Mouse (Mus musculus) spleen, adult 2 months (tissue): ENCODE measurements around the gene Ppox. TPM values are rescaled to one million over a fixed set of nuclear protein-coding genes. Genes with fewer than 3 reads are reported as not detected.
A peak's percentile ranks its signal among the peaks of the same experiment; 100 is the strongest.

ENCODE experiments used
- DNase-seq, 2 experiments: peaks; one replicate each; pipeline versions ENCODE4 v3.0.0 to v3.0.0-alpha.2; 2012 to 2021; ENCODE audit warnings: low spot score in 2 of 2, low read depth in 1 of 2
- H3K27ac ChIP-seq: fragments of 200-500 bp; 2 replicates; pipeline ENCODE4 v1.5.1; 2012; ENCODE audit warnings: low read length, inconsistent platforms; ENCODE audit not compliant: insufficient read depth
- H3K27me3 ChIP-seq: fragments of 200-500 bp; 2 replicates; pipeline ENCODE4 v1.6.1; 2012; ENCODE audit warnings: mild to moderate bottlenecking, moderate library complexity, low read length, inconsistent platforms; ENCODE audit not compliant: control insufficient read depth, insufficient read depth
- H3K36me3 ChIP-seq: fragments of 200-500 bp; 2 replicates; pipeline ENCODE4 v1.6.1; 2012; ENCODE audit warnings: mild to moderate bottlenecking, low read length, inconsistent platforms; ENCODE audit not compliant: control insufficient read depth, insufficient read depth
- H3K4me1 ChIP-seq: fragments of 200-500 bp; 2 replicates; pipeline ENCODE4 v1.6.1; 2011; ENCODE audit warnings: inconsistent platforms; ENCODE audit not compliant: control insufficient read depth, insufficient read depth, insufficient read length
- H3K4me3 ChIP-seq: fragments of 200-500 bp; 2 replicates; pipeline ENCODE4 v1.5.1; 2011; ENCODE audit warnings: mild to moderate bottlenecking, inconsistent platforms; ENCODE audit not compliant: insufficient read depth, insufficient read length; ENCODE audit errors: extremely low read depth
- CTCF ChIP-seq: fragments of 200-500 bp; IDR thresholded peaks from 2 replicates; pipeline ENCODE4 v1.5.1; 2011; ENCODE audit warnings: mild to moderate bottlenecking, inconsistent platforms; ENCODE audit not compliant: insufficient read depth, insufficient read length, insufficient replicate concordance; ENCODE audit errors: extremely low read depth
- POLR2A ChIP-seq: fragments of 200-500 bp; IDR thresholded peaks from 2 replicates; pipeline ENCODE4 v1.6.1; 2011; ENCODE audit warnings: low read depth, low read length, inconsistent platforms
- WGBS: fragments of 180-500 bp; shearing (Covaris S2); methylation state at CpG from one replicate; pipeline ENCODE4 v1.1.7; 2018; 5-methylcytosine and 5-hydroxymethylcytosine counted together
- polyA plus RNA-seq: library from polyadenylated mRNA; depleted of rRNA; stranded (reverse); fragments of >200 nt; gene quantifications from 2 replicates; pipeline ENCODE4 v1.2.3, GENCODE M21; 2012

Gene Ppox
- polyA plus RNA-seq, 1 experiment = 64.6 TPM

DNA sequence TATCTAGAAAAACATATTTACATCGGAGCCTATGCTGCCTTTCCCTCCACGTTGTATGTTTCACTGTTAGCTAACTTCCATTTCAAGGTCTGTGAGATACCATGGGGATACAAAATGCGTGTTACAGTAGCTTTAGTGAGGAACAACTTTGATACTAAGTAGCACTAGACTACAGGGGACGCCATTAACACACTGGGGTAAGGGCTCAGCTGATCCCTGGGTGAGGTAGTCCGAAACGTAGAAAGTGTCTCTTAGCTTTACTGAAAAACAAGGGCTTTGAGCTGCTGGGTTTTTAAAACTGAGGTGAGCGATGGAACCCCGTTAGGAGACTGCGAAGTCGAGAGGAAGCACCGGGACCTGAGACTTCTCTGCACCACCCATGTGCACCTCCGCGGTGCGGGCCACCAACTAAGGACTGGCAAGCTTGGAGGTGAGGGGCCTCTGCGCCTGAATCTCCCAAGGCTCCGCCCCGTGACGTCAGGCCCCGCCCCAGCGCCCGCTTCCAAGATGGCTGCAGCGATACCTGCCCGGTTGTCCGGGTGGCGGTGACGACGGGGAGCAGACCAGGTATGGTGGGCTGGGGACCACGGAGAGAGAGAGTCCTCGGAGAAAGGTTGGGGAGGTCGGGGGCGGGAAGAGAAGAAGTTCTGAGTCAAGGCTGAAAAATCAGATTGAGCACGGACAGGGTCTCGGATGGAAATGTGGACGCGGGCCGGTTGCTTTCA is 11.0 kb downstream of the Ppox start, which contains the start of gene B4galt3:
Gene B4galt3 (plus strand): TSS at position 481 of the 725 bp plus-strand sequence.
- DNase-seq = peak; percentile 77 to 97
- peak within 1 kb of the TSS; percentile 79 for H3K27ac ChIP-seq
- H3K4me3 ChIP-seq = peak within 1 kb of the TSS; percentile 97
- no peak for TF ChIP-seq CTCF
- TF ChIP-seq POLR2A = peak; percentile 98
- no peaks in the 10 kb centered on the region for H3K27me3 ChIP-seq
- 5% methylated on average over 36 of the region's 36 CpGs for WGBS
- H3K4me1 ChIP-seq = peaks cover 13% of the 10 kb centered on the region; the same call in 1 of the 2 replicates
- H3K36me3 ChIP-seq = peaks cover 7% of the 10 kb centered on the region

DNA sequence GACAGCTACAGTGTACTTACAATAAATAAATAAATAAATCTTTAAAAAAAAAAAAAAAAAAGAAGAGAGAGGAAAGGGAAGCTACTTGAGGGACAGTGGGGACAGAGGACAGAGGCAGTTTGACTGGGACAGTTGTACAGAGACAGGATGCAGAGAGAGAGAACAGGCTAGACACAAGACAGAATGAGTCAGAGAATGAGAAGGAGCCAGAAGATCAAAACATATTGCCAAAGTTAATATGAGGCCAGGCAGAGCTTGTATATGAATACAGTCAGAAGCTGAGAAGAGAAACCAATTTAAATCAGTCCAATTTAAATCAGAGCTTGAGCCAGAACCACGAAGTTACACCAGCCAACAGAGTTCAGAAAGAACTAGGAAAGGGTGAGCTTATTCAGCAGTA is 12.6 kb downstream of the Ppox start:
- WGBS = 69% methylated on average over 1 of the region's 1 CpGs
- H3K27ac ChIP-seq = no peak overlapping the region
- TF ChIP-seq POLR2A (no peak), CTCF (no peak)
- peaks cover 13% of the 10 kb centered on the region; the same call in 1 of the 2 replicates for H3K4me1 ChIP-seq
- DNase-seq = no peak
- H3K27me3 ChIP-seq = no peaks in the 10 kb centered on the region
- no peak overlapping the region for H3K4me3 ChIP-seq
- H3K36me3 ChIP-seq = no peaks in the 10 kb centered on the region

DNA sequence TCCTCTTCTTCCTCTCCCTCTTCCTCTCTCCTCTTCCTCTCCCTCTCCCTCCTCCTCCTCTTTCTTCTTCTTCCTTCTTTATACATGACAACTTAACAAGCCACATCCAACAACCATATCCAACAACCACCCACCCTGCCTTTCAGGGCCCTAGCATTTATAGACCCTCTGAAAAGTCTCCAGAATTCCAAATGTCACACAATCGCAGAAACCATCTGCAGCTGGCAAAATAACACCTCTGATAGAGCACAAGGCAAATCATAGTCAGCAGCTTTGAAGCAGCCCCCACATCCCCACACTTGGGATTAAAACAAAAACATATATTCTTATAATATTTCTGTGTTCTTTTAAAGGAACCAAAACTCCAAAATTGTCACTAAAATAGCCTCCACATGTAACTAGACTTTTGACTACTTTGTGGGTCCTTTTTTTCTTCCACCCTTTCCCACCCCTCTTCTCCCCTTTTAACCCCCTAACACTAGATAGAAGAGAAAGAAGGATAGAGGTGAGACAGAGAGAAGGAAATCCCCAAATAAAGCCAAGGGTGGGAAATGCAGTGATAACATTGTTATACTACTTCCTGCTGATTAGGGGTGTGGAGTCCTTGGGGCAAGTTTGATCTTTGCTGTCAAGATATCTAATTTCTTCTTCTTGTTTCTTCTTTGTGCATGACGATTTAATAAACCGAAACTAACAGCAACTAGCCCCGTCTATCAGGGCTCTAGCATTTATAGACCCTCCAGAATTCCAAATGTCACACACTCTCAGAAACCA is 14.8 kb downstream of the Ppox start:
- TF ChIP-seq POLR2A (no peak), CTCF (no peak)
- Histone ChIP-seq H3K27ac (no peak overlapping the region), H3K4me1 (peaks cover 3% of the 10 kb centered on the region; the same call in 1 of the 2 replicates), H3K36me3 (no peaks in the 10 kb centered on the region), H3K4me3 (no peak overlapping the region), H3K27me3 (no peaks in the 10 kb centered on the region)
- no peak for DNase-seq
- WGBS = 44% methylated on average over 4 of the region's 4 CpGs

DNA sequence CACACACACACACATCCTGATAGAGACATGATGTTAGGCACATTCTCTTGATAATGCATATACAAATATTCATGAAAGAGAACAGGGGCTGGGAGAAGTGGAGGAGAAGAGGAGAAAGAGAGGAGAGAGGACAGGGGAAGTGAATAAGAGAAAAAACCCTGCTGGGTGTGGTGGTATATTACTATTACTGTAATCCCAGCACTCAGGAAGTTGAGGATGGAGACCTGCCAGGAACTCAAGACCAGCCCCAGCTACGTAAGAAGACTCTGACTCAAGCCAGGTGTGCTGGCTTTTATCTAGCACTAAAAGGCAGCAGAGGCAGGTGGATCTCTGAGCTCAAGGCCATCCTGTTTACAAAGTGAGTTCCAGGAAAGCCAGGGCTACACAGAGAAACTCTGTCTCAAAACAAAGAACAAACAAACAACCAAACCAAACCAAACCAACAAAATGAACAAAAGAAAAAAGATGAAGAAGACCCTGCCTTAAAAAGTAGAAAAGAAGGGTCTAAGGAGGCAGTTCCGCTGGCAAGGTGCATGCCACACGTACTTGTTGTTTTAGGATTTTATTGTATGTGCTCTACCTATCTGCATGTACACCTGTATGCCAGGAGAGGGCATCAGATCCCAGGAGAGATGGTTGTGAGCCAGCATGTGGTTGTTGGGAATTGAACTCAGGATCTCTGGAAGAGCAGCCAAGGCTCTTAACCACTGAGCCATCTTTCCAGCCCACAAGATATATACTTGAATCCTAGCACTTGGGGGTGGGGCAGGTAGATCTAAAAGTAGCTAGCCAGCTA is 17.1 kb downstream of the Ppox start:
- no peaks in the 10 kb centered on the region; the same call in 1 of the 2 replicates for H3K4me1 ChIP-seq
- DNase-seq = no peak
- no peaks in the 10 kb centered on the region for H3K36me3 ChIP-seq
- no peak overlapping the region for H3K4me3 ChIP-seq
- H3K27ac ChIP-seq = peak overlapping the region; percentile 33; the same call in 1 of the 2 replicates
- 0 out of 2 replicates have a peak, but pooled peaks cover 2% of the 10 kb centered on the region for H3K27me3 ChIP-seq
- TF ChIP-seq CTCF (no peak), POLR2A (no peak)
- WGBS = 63% methylated on average over 3 of the region's 3 CpGs

DNA sequence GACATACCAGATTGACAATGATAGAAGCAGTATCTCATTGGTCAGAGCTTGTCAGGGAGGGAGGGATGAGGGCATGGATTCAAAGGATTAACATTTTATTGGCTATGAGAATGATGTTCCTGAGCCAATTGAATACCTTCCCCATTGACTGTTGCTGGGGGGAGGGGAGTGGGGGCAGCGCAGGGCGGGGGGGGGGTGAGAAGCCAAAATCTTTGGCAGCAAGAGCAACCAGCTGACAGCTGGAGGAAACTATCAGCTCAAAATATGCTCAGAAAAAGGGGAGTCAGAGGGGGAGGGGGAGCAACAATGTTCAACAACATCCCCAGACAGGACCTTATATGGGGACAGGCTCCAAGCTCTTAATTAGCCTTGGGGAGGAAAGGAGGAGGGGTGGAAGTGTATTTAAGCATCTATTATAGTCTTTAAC is 17.8 kb downstream of the Ppox start:
- no peak for DNase-seq
- H3K36me3 ChIP-seq = no peaks in the 10 kb centered on the region
- TF ChIP-seq CTCF (no peak), POLR2A (no peak)
- no peak overlapping the region for H3K27ac ChIP-seq
- H3K27me3 ChIP-seq = 0 out of 2 replicates have a peak, but pooled peaks cover 2% of the 10 kb centered on the region
- H3K4me3 ChIP-seq = no peak overlapping the region
- no peaks in the 10 kb centered on the region; the same call in 1 of the 2 replicates for H3K4me1 ChIP-seq
- 7% methylated on average over 2 of the region's 2 CpGs for WGBS

DNA sequence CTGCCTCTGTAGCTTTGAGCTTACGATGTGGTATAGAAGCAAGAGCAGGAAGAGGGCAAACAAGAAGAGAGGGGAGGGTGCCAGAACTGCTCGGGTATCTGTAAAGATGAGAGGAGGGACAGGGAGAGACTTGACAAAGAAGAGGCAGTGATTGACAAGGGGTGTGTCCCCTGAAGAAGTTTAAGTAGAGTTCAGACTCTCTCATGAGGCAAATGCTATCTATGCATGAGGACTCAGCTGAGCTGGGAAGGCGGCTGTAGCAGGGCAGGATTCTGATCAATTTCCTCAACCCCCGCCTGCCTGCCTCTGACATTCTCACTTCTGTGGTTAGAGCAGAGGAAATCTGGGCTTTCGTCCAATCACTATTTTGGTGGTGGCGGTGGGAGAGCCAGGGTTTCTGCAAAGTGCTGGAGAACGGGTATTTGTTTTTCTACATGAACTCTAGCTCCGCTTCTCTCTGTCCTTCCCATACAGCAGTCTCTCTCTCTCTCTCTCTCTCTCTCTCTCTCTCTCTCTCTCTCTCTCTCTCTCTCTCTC is 18.3 kb downstream of the Ppox start:
- 3% methylated on average over 8 of the region's 8 CpGs for WGBS
- no peak for TF ChIP-seq POLR2A
- TF ChIP-seq CTCF = no peak

More for the DNA sequence above, 18.3 kb downstream of the Ppox start:
- Histone ChIP-seq H3K27me3 (0 out of 2 replicates have a peak, but pooled peaks cover 2% of the 10 kb centered on the region), H3K4me3 (no peak overlapping the region), H3K36me3 (no peaks in the 10 kb centered on the region), H3K27ac (peak overlapping the region; percentile 7), H3K4me1 (no peaks in the 10 kb centered on the region; the same call in 1 of the 2 replicates)
- no peak for DNase-seq
